Comparison of ENCODE assay signal across 8 mouse cellular contexts in the genomic region with DNA sequence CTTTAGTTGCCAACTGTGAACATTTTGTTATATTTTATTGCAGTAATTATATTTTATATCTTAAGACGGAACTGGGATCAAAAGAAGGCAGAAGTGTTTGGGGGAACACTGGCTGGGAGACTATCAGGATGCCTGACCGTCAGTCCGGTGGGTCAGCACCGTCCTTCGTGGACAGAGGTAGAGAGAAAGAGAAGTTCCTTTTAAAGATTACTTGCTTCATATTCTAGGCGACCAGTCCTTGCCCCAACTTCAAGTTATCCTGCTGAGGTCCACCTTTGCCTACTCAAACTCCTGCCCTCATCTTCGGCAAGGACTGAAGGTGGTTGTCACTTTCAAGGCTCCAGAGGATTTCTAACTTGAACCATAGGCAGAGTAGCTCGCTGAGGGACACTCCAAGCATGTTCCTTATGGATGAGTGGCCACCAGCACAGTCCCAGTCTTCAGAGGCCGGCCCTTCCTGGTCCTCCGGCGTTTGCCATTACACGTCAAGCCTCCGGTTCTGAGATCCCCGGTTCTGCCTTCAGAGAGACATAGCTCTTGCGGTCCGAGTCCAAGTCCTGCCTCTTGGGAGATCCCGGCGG. TPM values are rescaled to one million over a fixed set of nuclear protein-coding genes. Genes with fewer than 3 reads are reported as not detected.
A peak's percentile ranks its signal among the peaks of the same experiment; 100 is the strongest.
DNase-seq lines count a peak whose midpoint lies in the region; ATAC-seq and TF ChIP-seq lines count a peak whose summit lies in the region.

No protein-coding gene starts in this region.

- peak overlapping the region; percentile 72 for H3K4me3 ChIP-seq in heart, embryonic 15.5 days
- H3K4me3 ChIP-seq in bone marrow, adult 2 months (replicated peaks; ENCODE audit: control insufficient read depth, low read depth, low read length), result peak overlapping the region; percentile 94
- H3K4me3 ChIP-seq in hindbrain, embryonic 13.5 days, result peak overlapping the region; percentile 83
- H3K4me3 ChIP-seq in midbrain, embryonic 12.5 days, result peak overlapping the region; percentile 79

- H3K4me1 ChIP-seq in heart, embryonic 15.5 days (replicated peaks), result peaks cover 16% of the 10 kb centered on the region
- H3K4me1 ChIP-seq in bone marrow, adult 2 months (ENCODE audit: control insufficient read depth, insufficient read depth, low read length), result peaks cover 3% of the 10 kb centered on the region; the same call in 1 of the 2 replicates
- H3K4me1 ChIP-seq in hindbrain, embryonic 13.5 days (replicated peaks), result peaks cover 37% of the 10 kb centered on the region
- H3K4me1 ChIP-seq in midbrain, embryonic 12.5 days, result peaks cover 27% of the 10 kb centered on the region

- ATAC-seq in heart, embryonic 15.5 days (replicated peaks; ENCODE audit: insufficient number of reproducible peaks, insufficient read depth, low FRiP score, low read depth), result peak; percentile 23
- peak; percentile 49 for ATAC-seq in hindbrain, embryonic 13.5 days (ENCODE audit: low FRiP score)
- ATAC-seq in midbrain, embryonic 12.5 days (ENCODE audit: low FRiP score, low read depth), result peak; percentile 45

- no peaks in the 10 kb centered on the region for H3K9me3 ChIP-seq in heart, embryonic 15.5 days (replicated peaks)
- no peaks in the 10 kb centered on the region for H3K9me3 ChIP-seq in hindbrain, embryonic 13.5 days
- no peaks in the 10 kb centered on the region for H3K9me3 ChIP-seq in midbrain, embryonic 12.5 days

- H3K27ac ChIP-seq in heart, embryonic 15.5 days, result peak overlapping the region; percentile 86
- peak overlapping the region; percentile 91 for H3K27ac ChIP-seq in bone marrow, adult 2 months (ENCODE audit: control insufficient read depth, insufficient read depth, low read depth, low read length, poor library complexity)
- H3K27ac ChIP-seq in hindbrain, embryonic 13.5 days, result peak overlapping the region; percentile 94
- peak overlapping the region; percentile 86 for H3K27ac ChIP-seq in midbrain, embryonic 12.5 days (replicated peaks)

- H3K36me3 ChIP-seq in heart, embryonic 15.5 days, result no peaks in the 10 kb centered on the region
- no peaks in the 10 kb centered on the region for H3K36me3 ChIP-seq in hindbrain, embryonic 13.5 days
- H3K36me3 ChIP-seq in midbrain, embryonic 12.5 days, result no peaks in the 10 kb centered on the region

- peaks cover 4% of the 10 kb centered on the region; the same call in 1 of the 2 replicates for H3K27me3 ChIP-seq in heart, embryonic 15.5 days
- no peaks in the 10 kb centered on the region for H3K27me3 ChIP-seq in hindbrain, embryonic 13.5 days
- H3K27me3 ChIP-seq in midbrain, embryonic 12.5 days, result peaks cover 11% of the 10 kb centered on the region

- TF ChIP-seq POLR2A in bone marrow, adult 2 months (IDR thresholded peaks at IDR 0.05; ENCODE audit: borderline replicate concordance, control insufficient read depth, low read depth, low read length), result no peak; the same call in 1 of the 2 replicates

- WGBS in heart, embryonic 15.5 days, result 2% methylated on average over 18 of the region's 18 CpGs
- 1% methylated on average over 18 of the region's 18 CpGs for WGBS in bone marrow, adult 2 months
- 4% methylated on average over 18 of the region's 18 CpGs for WGBS in hindbrain, embryonic 13.5 days
- 3% methylated on average over 18 of the region's 18 CpGs for WGBS in midbrain, embryonic 12.5 days

- peak overlapping the region; percentile 69 for H3K9ac ChIP-seq in heart, embryonic 15.5 days
- peak overlapping the region; percentile 77 for H3K9ac ChIP-seq in hindbrain, embryonic 13.5 days
- H3K9ac ChIP-seq in midbrain, embryonic 12.5 days (replicated peaks), result peak overlapping the region; percentile 83

- no peak for TF ChIP-seq CTCF in bone marrow, adult 2 months (IDR thresholded peaks at IDR 0.05; ENCODE audit: control insufficient read depth, insufficient read depth, low read length)

- intact Hi-C loops in heart, postnatal 14 days (cut with DNase I), result loop anchor here (5.0 to 10.0 kb wide), 2 partner anchors 166 to 191 kb away; a partner anchor contains a TSS

- peak overlapping the region; percentile 95 for H3K4me2 ChIP-seq in heart, embryonic 15.5 days
- H3K4me2 ChIP-seq in hindbrain, embryonic 13.5 days, result peak overlapping the region; percentile 76
- H3K4me2 ChIP-seq in midbrain, embryonic 12.5 days (replicated peaks), result peak overlapping the region; percentile 92

- no peak for DNase-seq in heart, postnatal 14 days
- no peak for DNase-seq in gastrocnemius, postnatal 4 days (ENCODE audit: low spot score in 2 of 2)
- no peak for DNase-seq in left cerebral cortex, adult 9 months (ENCODE audit: low spot score in 2 of 2)
- no peak for DNase-seq in kidney, adult 9 months

RNA-seq across cellular contexts. Expression of a gene that starts 0.8 kb away (rescaled TPM):
- polyA plus RNA-seq in heart, embryonic 15.5 days (2015; fragmentation: Nextera tagmentation; extraction: Ambion mirVana), result 8.5 and 9.4 TPM in 2 replicates
- 10 to 100 TPM; 19.6 to 21.2 TPM for total RNA-seq in heart, postnatal 14 days (2021)
- polyA plus RNA-seq in bone marrow, adult 2 months (2011; ENCODE audit: insufficient read depth, insufficient read length, low replicate concordance, missing spikeins), result 3.4 and 5.3 TPM in 2 replicates
- 22.6 and 23.9 TPM in 2 replicates for polyA plus RNA-seq in hindbrain, embryonic 13.5 days (2015; fragmentation: Nextera tagmentation; extraction: Ambion mirVana)
- polyA plus RNA-seq in midbrain, embryonic 12.5 days (2016; fragmentation: Nextera tagmentation; extraction: Ambion mirVana), result 23.4 and 23.8 TPM in 2 replicates
- total RNA-seq in gastrocnemius, postnatal 4 days (2021), result 10 to 100 TPM; 31.5 to 39.7 TPM
